Mouse (Mus musculus): Measurements from ENCODE around the gene Cyp4f18. TPM values are rescaled to one million over a fixed set of nuclear protein-coding genes. Genes with fewer than 3 reads are reported as not detected.

Gene Cyp4f18
- total and polyA plus RNA-seq, 3 experiments = 0.08 TPM; not detected in 2

- peak; percentile 61 for TF ChIP-seq GATA1 (IDR thresholded peaks at IDR 0.05; ENCODE audit: low read depth, low read length)
- TF ChIP-seq NRF1 (IDR thresholded peaks at IDR 0.05; ENCODE audit: insufficient read depth, low read depth, low read length, poor library complexity, severe bottlenecking) = no peak
- no peak for TF ChIP-seq ZKSCAN1 (IDR thresholded peaks at IDR 0.05; ENCODE audit: low read depth, low read length)
- TF ChIP-seq CTCF (IDR thresholded peaks at IDR 0.05 in 2 of 3, conservative IDR thresholded peaks at IDR 0.05 in 1 of 3; ENCODE audit: control insufficient read depth in 1 of 3, insufficient read depth in 1 of 3, low read depth in 2 of 3, low read length in 3 of 3, poor library complexity in 1 of 3, severe bottlenecking in 1 of 3) = peak in 1 of 3 experiments; percentile 8; a peak in 1 of 6 replicates
- TF ChIP-seq POLR2A (IDR thresholded peaks at IDR 0.05; ENCODE audit: control insufficient read depth in 1 of 2, insufficient read depth in 1 of 2, low read depth in 1 of 2, low read length in 2 of 2, poor library complexity in 1 of 2) = no peak
- H3K4me1 ChIP-seq (ENCODE audit: control insufficient read depth in 1 of 2, insufficient read depth in 2 of 2, low read length in 2 of 2) = no peaks in the 10 kb centered on the region
- H3K27ac ChIP-seq (ENCODE audit: control insufficient read depth, low read depth, low read length) = no peak overlapping the region
- no peaks in the 10 kb centered on the region; a peak in 1 of 4 replicates for H3K27me3 ChIP-seq (ENCODE audit: control insufficient read depth in 1 of 2, insufficient read depth in 2 of 2, low read length in 2 of 2)
- H3K9ac ChIP-seq (ENCODE audit: control insufficient read depth, low read depth, low read length, poor library complexity, severe bottlenecking) = no peak overlapping the region
- no peaks in the 10 kb centered on the region for H3K9me3 ChIP-seq (replicated peaks; ENCODE audit: insufficient read depth, low read length)
- no peaks in the 10 kb centered on the region for H3K79me2 ChIP-seq (ENCODE audit: control insufficient read depth, insufficient read depth, low read length, poor library complexity)
- no peak overlapping the region for H3K4me3 ChIP-seq (ENCODE audit: control insufficient read depth in 1 of 2, insufficient read depth in 1 of 2, low read depth in 2 of 2, low read length in 2 of 2)
- H3K36me3 ChIP-seq (ENCODE audit: control insufficient read depth in 1 of 2, insufficient read depth in 2 of 2, low read length in 2 of 2) = no peaks in the 10 kb centered on the region
- peak; percentile 14 for DNase-seq (ENCODE audit: low read depth, low spot score)
These were observed 10.0 kb downstream of the Cyp4f18 start for GRCm38 (mm10) chr8:71999434-71999833.

- DNase-seq (ENCODE audit: low read depth, low spot score) = no peak
- Histone ChIP-seq H3K36me3 (ENCODE audit: control insufficient read depth in 1 of 2, insufficient read depth in 2 of 2, low read length in 2 of 2) (no peaks in the 10 kb centered on the region), H3K79me2 (ENCODE audit: control insufficient read depth, insufficient read depth, low read length, poor library complexity) (no peaks in the 10 kb centered on the region), H3K27me3 (ENCODE audit: control insufficient read depth in 1 of 2, insufficient read depth in 2 of 2, low read length in 2 of 2) (peaks cover 2 to 4% of the 10 kb centered on the region in 2 experiments; a peak in 2 of 4 replicates), H3K9ac (ENCODE audit: control insufficient read depth, low read depth, low read length, poor library complexity, severe bottlenecking) (no peak overlapping the region), H3K27ac (ENCODE audit: control insufficient read depth, low read depth, low read length) (no peak overlapping the region), H3K4me3 (ENCODE audit: control insufficient read depth in 1 of 2, insufficient read depth in 1 of 2, low read depth in 2 of 2, low read length in 2 of 2) (no peak overlapping the region), H3K4me1 (ENCODE audit: control insufficient read depth in 1 of 2, insufficient read depth in 2 of 2, low read length in 2 of 2) (no peaks in the 10 kb centered on the region), H3K9me3 (replicated peaks; ENCODE audit: insufficient read depth, low read length) (no peaks in the 10 kb centered on the region)
- no peak for TF ChIP-seq MAZ (IDR thresholded peaks at IDR 0.05; ENCODE audit: low read depth, low read length)
- no peak for TF ChIP-seq ZKSCAN1 (IDR thresholded peaks at IDR 0.05; ENCODE audit: low read depth, low read length)
- TF ChIP-seq MYC (IDR thresholded peaks at IDR 0.05; ENCODE audit: low read depth, low read length) = no peak
- no peak for TF ChIP-seq GABPA (IDR thresholded peaks at IDR 0.05; ENCODE audit: low read depth, low read length)
- no peak for TF ChIP-seq JUND (IDR thresholded peaks at IDR 0.05; ENCODE audit: low read depth, low read length)
- no peak for TF ChIP-seq NELFE (IDR thresholded peaks at IDR 0.05; ENCODE audit: low read depth, low read length)
- TF ChIP-seq TAL1 (IDR thresholded peaks at IDR 0.05; ENCODE audit: low read length) = no peak
These were observed 20.4 kb downstream of the Cyp4f18 start for GRCm38 (mm10) chr8:71988867-71989599.

GRCm38 (mm10) chr8:71988110-71988866 is 21.1 kb downstream of the Cyp4f18 start:
- no peak overlapping the region for H3K9ac ChIP-seq (ENCODE audit: control insufficient read depth, low read depth, low read length, poor library complexity, severe bottlenecking)
- TF ChIP-seq SMC3 (IDR thresholded peaks at IDR 0.05; ENCODE audit: low read depth, low read length) (peak; percentile 51), POLR2AphosphoS5 (IDR thresholded peaks at IDR 0.05; ENCODE audit: borderline replicate concordance, low read depth, low read length) (no peak), CTCF (IDR thresholded peaks at IDR 0.05 in 2 of 3, conservative IDR thresholded peaks at IDR 0.05 in 1 of 3; ENCODE audit: control insufficient read depth in 1 of 3, insufficient read depth in 1 of 3, low read depth in 2 of 3, low read length in 3 of 3, poor library complexity in 1 of 3, severe bottlenecking in 1 of 3) (peak in 2 of 3 experiments; percentile 13 to 41; a peak in 2 of 6 replicates), CHD1 (IDR thresholded peaks at IDR 0.05; ENCODE audit: low read depth, low read length) (no peak), NRF1 (IDR thresholded peaks at IDR 0.05; ENCODE audit: insufficient read depth, low read depth, low read length, poor library complexity, severe bottlenecking) (no peak), ZNF384 (IDR thresholded peaks at IDR 0.05; ENCODE audit: low read depth, low read length) (peak; percentile 97), EP300 (IDR thresholded peaks at IDR 0.05; ENCODE audit: low read depth in 1 of 2, low read length in 2 of 2) (no peak), KAT2A (conservative IDR thresholded peaks at IDR 0.05; ENCODE audit: low read depth, low read length) (no peak), RAD21 (IDR thresholded peaks at IDR 0.05; ENCODE audit: low read depth, low read length) (peak; percentile 42), ZC3H11A (IDR thresholded peaks at IDR 0.05; ENCODE audit: low read depth, low read length) (peak; percentile 36; the same call in 1 of the 2 replicates)
- no peaks in the 10 kb centered on the region for H3K36me3 ChIP-seq (ENCODE audit: control insufficient read depth in 1 of 2, insufficient read depth in 2 of 2, low read length in 2 of 2)
- H3K79me2 ChIP-seq (ENCODE audit: control insufficient read depth, insufficient read depth, low read length, poor library complexity) = no peaks in the 10 kb centered on the region
- H3K4me3 ChIP-seq (ENCODE audit: control insufficient read depth in 1 of 2, insufficient read depth in 1 of 2, low read depth in 2 of 2, low read length in 2 of 2) = no peak overlapping the region
- no peaks in the 10 kb centered on the region for H3K9me3 ChIP-seq (replicated peaks; ENCODE audit: insufficient read depth, low read length)
- DNase-seq (ENCODE audit: low read depth, low spot score) = no peak
- H3K27ac ChIP-seq (ENCODE audit: control insufficient read depth, low read depth, low read length) = no peak overlapping the region
- H3K4me1 ChIP-seq (ENCODE audit: control insufficient read depth in 1 of 2, insufficient read depth in 2 of 2, low read length in 2 of 2) = no peaks in the 10 kb centered on the region
- H3K27me3 ChIP-seq (ENCODE audit: control insufficient read depth in 1 of 2, insufficient read depth in 2 of 2, low read length in 2 of 2) = peaks cover 2 to 4% of the 10 kb centered on the region in 2 experiments; a peak in 2 of 4 replicates

Measured in MEL (cell line).